Mouse (Mus musculus) brain, adult 2 months (tissue): Measurements from ENCODE around the gene Zfp583.

Experiments used
- DNase-seq: peaks from one replicate; pipeline ENCODE4 v3.0.0; 2011; ENCODE audit warnings: low read depth, low spot score

The Zfp583 gene

GRCm38 (mm10) chr7:6285842-6286705, 45.0 kb downstream of the Zfp583 start, which contains the start of gene Zfp667:
Gene Zfp667 (plus strand): TSS chr7:6286579.
- DNase-seq = peak; percentile 98

- DNase-seq = no peak
Measured at GRCm38 (mm10) chr7:6285366-6285765, 45.7 kb downstream of the Zfp583 start.

- DNase-seq = no peak
Measured at GRCm38 (mm10) chr7:6284442-6285012, 46.6 kb downstream of the Zfp583 start.

- peak; percentile 96 for DNase-seq
Measured at GRCm38 (mm10) chr7:6283451-6284075, 47.5 kb downstream of the Zfp583 start.

- DNase-seq = peak; percentile 93
Measured at GRCm38 (mm10) chr7:6282749-6283148, 48.3 kb downstream of the Zfp583 start.

- DNase-seq = no peak
Measured at GRCm38 (mm10) chr7:6277906-6278305, 53.2 kb downstream of the Zfp583 start.

- DNase-seq = peak; percentile 9
Measured at GRCm38 (mm10) chr7:6265695-6266094, 65.4 kb downstream of the Zfp583 start.
